30 mouse cellular contexts compared by ENCODE assay signal in the genomic region with DNA sequence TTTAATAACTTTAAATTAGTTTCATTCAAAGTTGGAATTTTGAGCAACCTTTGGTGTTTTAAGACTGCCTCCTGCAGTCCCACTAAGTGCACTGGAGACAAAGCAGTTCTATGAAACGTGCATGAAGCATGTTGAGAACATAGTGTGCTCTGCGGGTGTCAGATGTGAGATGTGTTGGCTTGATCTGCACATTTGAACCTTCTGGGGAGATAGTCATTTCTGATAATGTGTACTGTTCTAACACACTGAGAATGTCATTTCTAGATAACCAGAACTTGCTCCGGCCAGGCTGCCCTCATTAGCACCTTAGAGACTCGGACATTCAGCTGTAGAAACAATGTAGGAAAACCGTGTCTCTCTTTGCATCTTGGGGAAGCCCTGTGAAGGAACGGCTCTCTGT.
DNase-seq lines count a peak whose midpoint lies in the region; ATAC-seq and TF ChIP-seq lines count a peak whose summit lies in the region.
"Had no signal": no experiment of that assay in that cellular context is flagged by ENCODE, and none has a peak within 500 bp of the region (broad histone marks: within the 10 kb centered on the region; RNA-seq: fewer than 3 reads in every experiment).

No protein-coding gene starts in this region.

- H3K27me3 ChIP-seq in heart, embryonic 12.5 days (replicated peaks) = no peaks in the 10 kb centered on the region
- no peaks in the 10 kb centered on the region for H3K27me3 ChIP-seq in G1E (ENCODE audit: insufficient read depth, low read length)
- no peaks in the 10 kb centered on the region for H3K27me3 ChIP-seq in liver, embryonic 13.5 days
- no peaks in the 10 kb centered on the region for H3K27me3 ChIP-seq in intestine, embryonic 16.5 days (replicated peaks; ENCODE audit: control insufficient read depth, insufficient read depth, low read length)
- H3K27me3 ChIP-seq: embryonic facial prominence, embryonic 15.5 days; forebrain, embryonic 12.5 days; hindbrain, embryonic 15.5 days; limb, embryonic 15.5 days; lung, embryonic 15.5 days; midbrain, embryonic 12.5 days; neural tube, embryonic 12.5 days had no signal

- no peaks in the 10 kb centered on the region for H3K9me3 ChIP-seq in heart, embryonic 12.5 days (replicated peaks)
- H3K9me3 ChIP-seq in G1E (replicated peaks) = no peaks in the 10 kb centered on the region
- H3K9me3 ChIP-seq in liver, embryonic 13.5 days (replicated peaks) = no peaks in the 10 kb centered on the region
- no peaks in the 10 kb centered on the region for H3K9me3 ChIP-seq in intestine, embryonic 16.5 days (ENCODE audit: control insufficient read depth, low read length)
- H3K9me3 ChIP-seq: embryonic facial prominence, embryonic 10.5 days; embryonic facial prominence, embryonic 15.5 days; forebrain, embryonic 12.5 days; hindbrain, embryonic 10.5 days; hindbrain, embryonic 15.5 days; limb, embryonic 10.5 days; limb, embryonic 15.5 days; lung, embryonic 15.5 days; midbrain, embryonic 12.5 days; neural tube, embryonic 12.5 days had no signal

- H3K4me1 ChIP-seq in heart, embryonic 12.5 days (replicated peaks) = peaks cover 42% of the 10 kb centered on the region
- H3K4me1 ChIP-seq in G1E (ENCODE audit: insufficient read depth, low read depth, low read length) = peaks cover 7% of the 10 kb centered on the region; the same call in 1 of the 2 replicates
- H3K4me1 ChIP-seq in liver, embryonic 13.5 days (replicated peaks) = peaks cover 18% of the 10 kb centered on the region
- peaks cover 10% of the 10 kb centered on the region for H3K4me1 ChIP-seq in intestine, embryonic 16.5 days (ENCODE audit: control insufficient read depth, insufficient read depth, low read length)
- H3K4me1 ChIP-seq: hindbrain, embryonic 15.5 days had no signal

- 58% methylated on average over 6 of the region's 6 CpGs for WGBS in heart, embryonic 12.5 days
- 37% methylated on average over 6 of the region's 6 CpGs for WGBS in liver, embryonic 13.5 days (ENCODE audit: insufficient replicate concordance)
- WGBS in intestine, embryonic 16.5 days = 88% methylated on average over 6 of the region's 6 CpGs

- H3K27ac ChIP-seq in heart, embryonic 12.5 days (ENCODE audit: poor library complexity, severe bottlenecking) = 0 out of 2 replicates have a peak overlapping the region, but pooled peaks have one; percentile 15
- H3K27ac ChIP-seq in liver, embryonic 13.5 days = no peak overlapping the region
- no peak overlapping the region for H3K27ac ChIP-seq in intestine, embryonic 16.5 days (ENCODE audit: low read length)
- H3K27ac ChIP-seq: embryonic facial prominence, embryonic 10.5 days; embryonic facial prominence, embryonic 15.5 days; forebrain, embryonic 12.5 days; hindbrain, embryonic 10.5 days; hindbrain, embryonic 15.5 days; kidney, postnatal 0 days; limb, embryonic 10.5 days; limb, embryonic 15.5 days; lung, embryonic 15.5 days; midbrain, embryonic 12.5 days; neural tube, embryonic 12.5 days; stomach, postnatal 0 days had no signal

- no peak overlapping the region for H3K9ac ChIP-seq in heart, embryonic 12.5 days
- H3K9ac ChIP-seq in liver, embryonic 13.5 days = no peak overlapping the region
- H3K9ac ChIP-seq in intestine, embryonic 16.5 days (ENCODE audit: low read depth, low read length) = no peak overlapping the region
- H3K9ac ChIP-seq: embryonic facial prominence, embryonic 15.5 days; forebrain, embryonic 12.5 days; forebrain, postnatal 0 days; hindbrain, embryonic 15.5 days; limb, embryonic 15.5 days; lung, embryonic 15.5 days; midbrain, embryonic 12.5 days; neural tube, embryonic 12.5 days had no signal

- DNase-seq in heart, postnatal 4 days = no peak
- no peak for DNase-seq in G1E (ENCODE audit: low spot score)
- DNase-seq in liver, embryonic 13.5 days = no peak
- DNase-seq in adrenal gland, adult 18-20 months (ENCODE audit: low spot score in 2 of 2) = no peak
- DNase-seq: adrenal gland, adult 8-10 months; cerebellum, adult 2 months; cerebellum, postnatal 25 days; forebrain, postnatal 0 days; kidney, adult 8-10 months; layer of hippocampus, adult 9-11 months; right cerebral cortex, postnatal 4 days; thymus, adult 18-20 months; thymus, postnatal 36 days had no signal

- no peak for ATAC-seq in heart, embryonic 12.5 days (ENCODE audit: insufficient number of reproducible peaks, low FRiP score)
- peak; percentile 8; the same call in 1 of the 2 replicates for ATAC-seq in G1E (ENCODE audit: extremely low read depth, insufficient number of reproducible peaks, low FRiP score, poor library complexity, severe bottlenecking)
- peak; percentile 71 for ATAC-seq in liver, embryonic 13.5 days (ENCODE audit: low read depth)
- ATAC-seq in megakaryocyte progenitor cell, adult 5-6 weeks (replicated peaks; ENCODE audit: poor library complexity) = peak; percentile 44; the same call in 1 of the 2 replicates
- no peak for ATAC-seq in intestine, embryonic 16.5 days
- ATAC-seq: activated CD4-positive, CD25-positive, alpha-beta regulatory T cell, adult 4 months; forebrain, postnatal 0 days had no signal

- TF ChIP-seq CTCF in G1E (IDR thresholded peaks at IDR 0.05; ENCODE audit: low read depth, low read length) = no peak

- H3K4me3 ChIP-seq in heart, embryonic 12.5 days = no peak overlapping the region
- no peak overlapping the region for H3K4me3 ChIP-seq in G1E (ENCODE audit: low read depth, low read length)
- no peak overlapping the region for H3K4me3 ChIP-seq in liver, embryonic 13.5 days (replicated peaks)
- no peak overlapping the region for H3K4me3 ChIP-seq in intestine, embryonic 16.5 days (ENCODE audit: low read length)
- H3K4me3 ChIP-seq: embryonic facial prominence, embryonic 10.5 days; embryonic facial prominence, embryonic 15.5 days; forebrain, embryonic 12.5 days; hindbrain, embryonic 10.5 days; hindbrain, embryonic 15.5 days; limb, embryonic 10.5 days; limb, embryonic 15.5 days; lung, embryonic 15.5 days; midbrain, embryonic 12.5 days; myocyte; neural tube, embryonic 12.5 days had no signal

- H3K4me2 ChIP-seq in heart, embryonic 12.5 days = no peak overlapping the region
- no peak overlapping the region for H3K4me2 ChIP-seq in liver, embryonic 13.5 days
- no peak overlapping the region for H3K4me2 ChIP-seq in intestine, embryonic 16.5 days (ENCODE audit: low read depth, low read length)
- H3K4me2 ChIP-seq: embryonic facial prominence, embryonic 15.5 days; forebrain, embryonic 12.5 days; hindbrain, embryonic 15.5 days; limb, embryonic 15.5 days; lung, embryonic 15.5 days; midbrain, embryonic 12.5 days; neural tube, embryonic 12.5 days had no signal

- 0 out of 2 replicates have a peak, but pooled peaks cover 3% of the 10 kb centered on the region for H3K36me3 ChIP-seq in heart, embryonic 12.5 days
- H3K36me3 ChIP-seq in G1E (replicated peaks) = peaks cover 29% of the 10 kb centered on the region
- H3K36me3 ChIP-seq in liver, embryonic 13.5 days = no peaks in the 10 kb centered on the region
- no peaks in the 10 kb centered on the region for H3K36me3 ChIP-seq in intestine, embryonic 16.5 days (ENCODE audit: control insufficient read depth, insufficient read depth, low read length)
- H3K36me3 ChIP-seq: embryonic facial prominence, embryonic 10.5 days; embryonic facial prominence, embryonic 15.5 days; forebrain, embryonic 12.5 days; hindbrain, embryonic 10.5 days; hindbrain, embryonic 15.5 days; limb, embryonic 10.5 days; limb, embryonic 15.5 days; lung, embryonic 15.5 days; midbrain, embryonic 12.5 days; neural tube, embryonic 12.5 days had no signal

Comparison
In these comparisons a context has a peak if more than half of its experiments do, and no peak if none do; other contexts are left out.
1. ATAC-seq: peak in G1E (single experiment), liver, embryonic 13.5 days (single experiment) and megakaryocyte progenitor cell, adult 5-6 weeks (single experiment); none in heart, embryonic 12.5 days (single experiment) and intestine, embryonic 16.5 days (single experiment).